Mouse (Mus musculus) c-Kit-positive CD71-positive TER-119-negative erythroid progenitor cells, embryonic 14.5 days (primary cell): ENCODE measurements around the gene Sumo1.
A peak's percentile ranks its signal among the peaks of the same experiment; 100 is the strongest.
"Not testable (repeated sequence)": the region's sequence is repeated elsewhere in the genome, so short reads cannot be mapped to it uniquely, and the experiment has no call there.

Experiments
- DNase-seq: peaks from one replicate; pipeline ENCODE4 v3.0.0-alpha.2; 2013; ENCODE audit warnings: low read depth

Gene Sumo1

DNA sequence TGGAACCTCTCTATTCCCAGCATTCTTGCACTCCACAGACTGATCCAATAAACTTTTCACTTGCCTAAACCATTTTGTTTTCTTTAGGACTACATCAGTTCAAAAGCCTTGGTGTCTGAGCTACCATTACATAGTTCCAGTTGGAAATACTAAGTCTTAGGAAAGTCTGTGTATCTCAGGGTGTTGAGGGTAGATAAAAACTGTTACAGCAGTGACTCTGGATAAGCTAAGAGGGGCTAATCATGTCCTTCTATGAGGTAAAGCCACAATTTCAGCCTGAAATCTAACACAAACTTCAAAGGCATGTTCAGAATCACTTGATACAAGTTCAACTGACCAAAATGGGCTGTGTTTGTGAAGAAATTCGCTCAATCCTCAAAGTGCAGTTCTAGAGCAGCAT lies 34.3 kb downstream of the Sumo1 start:
- no peak for DNase-seq

DNA sequence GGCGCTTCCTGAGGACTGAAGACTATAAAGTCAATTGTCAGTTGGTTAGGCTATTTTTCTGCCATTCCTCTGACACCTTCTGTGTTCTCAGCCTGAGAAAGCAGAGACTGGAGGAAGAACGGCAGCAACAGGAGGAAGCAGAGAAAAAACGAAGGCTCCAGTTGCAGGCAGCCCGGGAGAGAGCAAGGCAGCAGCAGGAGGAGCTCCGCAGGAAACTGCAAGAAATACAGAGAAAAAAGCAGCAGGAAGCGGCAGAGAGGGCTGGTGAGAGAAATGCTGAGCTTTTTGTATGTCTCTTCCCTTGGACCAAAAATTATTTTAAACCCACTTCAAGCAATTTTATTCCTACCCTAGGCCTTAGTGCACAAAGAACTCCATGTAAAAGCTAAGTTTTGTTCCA lies 37.6 kb downstream of the Sumo1 start:
- no peak for DNase-seq

DNA sequence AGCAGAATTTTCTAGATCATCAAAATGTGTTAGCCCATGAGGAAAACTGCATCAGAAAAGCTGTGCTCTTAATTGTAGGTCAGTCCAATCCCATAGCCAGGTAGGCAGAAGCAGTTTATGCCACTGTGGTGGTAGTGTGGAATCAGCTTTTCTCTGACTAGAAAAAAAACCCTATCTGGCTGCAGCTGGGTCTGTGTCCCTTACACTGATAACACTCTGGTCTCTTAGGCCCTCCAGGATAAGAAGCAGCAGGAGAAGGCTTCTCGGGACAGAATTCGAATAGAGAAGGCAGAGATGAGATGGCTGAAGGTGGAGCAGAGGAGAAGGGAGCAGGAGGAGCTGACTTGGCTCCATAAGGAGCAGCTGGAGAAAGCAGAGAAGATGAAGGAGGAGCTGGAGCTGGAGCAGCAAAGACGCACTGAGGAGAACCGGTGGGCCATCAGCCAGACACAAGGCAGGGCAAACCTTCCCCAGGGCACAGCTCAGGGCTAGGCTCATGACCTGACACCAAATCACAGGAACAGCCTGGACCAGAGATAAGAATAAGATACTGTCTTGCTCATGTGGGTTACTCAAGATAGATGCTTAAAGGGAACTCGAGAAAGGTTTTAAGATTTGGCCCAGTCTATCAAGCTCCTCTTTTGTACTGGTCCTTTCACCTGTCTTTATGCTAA lies 38.5 kb downstream of the Sumo1 start:
- no peak for DNase-seq

DNA sequence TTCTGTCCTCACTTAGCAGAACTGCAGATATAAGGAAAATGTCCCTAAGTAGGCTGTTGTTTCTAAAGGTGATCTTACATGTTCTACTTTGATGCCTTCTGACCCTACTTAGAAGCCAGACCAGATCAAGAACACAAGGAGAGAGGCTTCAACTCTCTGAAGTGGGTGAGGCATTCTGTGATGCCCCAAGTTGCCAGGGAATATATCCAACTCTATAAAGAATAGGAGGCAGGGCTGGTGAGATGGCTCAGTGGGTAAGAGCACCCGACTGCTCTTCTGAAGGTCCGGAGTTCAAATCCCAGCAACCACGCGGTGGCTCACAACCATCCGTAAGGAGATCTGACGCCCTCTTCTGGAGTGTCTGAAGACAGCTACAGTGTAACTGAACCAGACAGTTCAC lies 40.3 kb downstream of the Sumo1 start:
- DNase-seq: not testable (repeated sequence)

DNA sequence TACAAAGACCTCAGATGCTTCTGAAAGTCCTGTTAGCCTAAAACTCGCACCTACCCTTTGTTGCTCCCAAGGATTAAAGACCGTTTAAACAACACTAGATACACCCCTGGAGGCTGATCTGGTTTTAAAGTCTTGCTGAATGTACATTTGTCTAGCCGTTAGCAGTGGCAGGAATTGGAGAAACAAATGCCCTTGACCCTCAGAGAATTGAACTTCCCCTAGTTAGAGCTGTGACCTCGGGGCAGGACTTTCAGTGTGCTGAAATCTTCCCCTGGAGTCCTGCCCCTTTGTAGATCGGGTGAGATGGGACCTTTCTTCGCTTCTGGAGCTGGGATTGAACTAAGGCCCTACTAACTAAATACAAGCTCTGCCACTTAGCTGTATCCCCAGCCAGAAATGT lies 41.4 kb downstream of the Sumo1 start:
- DNase-seq: no peak

DNA sequence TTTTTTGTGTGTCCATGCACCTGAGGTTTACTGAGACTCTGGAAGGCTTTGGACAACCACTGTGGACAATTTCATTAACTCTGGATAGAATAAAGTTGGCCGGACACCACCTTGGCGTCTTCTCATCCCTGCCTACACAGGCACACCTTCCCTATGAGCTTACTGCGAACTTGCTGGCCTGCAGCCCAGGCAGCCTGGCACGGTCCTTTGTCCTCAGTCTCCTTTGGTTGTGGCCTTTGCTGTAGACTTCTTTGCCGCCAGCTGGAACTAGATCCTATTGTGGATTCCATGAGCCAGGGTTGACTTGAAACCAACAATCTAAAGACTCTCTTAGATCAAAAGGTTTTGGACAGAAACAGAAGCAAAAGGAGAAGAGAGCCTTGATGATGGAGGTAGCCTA lies 45.2 kb downstream of the Sumo1 start:
- no peak for DNase-seq

DNA sequence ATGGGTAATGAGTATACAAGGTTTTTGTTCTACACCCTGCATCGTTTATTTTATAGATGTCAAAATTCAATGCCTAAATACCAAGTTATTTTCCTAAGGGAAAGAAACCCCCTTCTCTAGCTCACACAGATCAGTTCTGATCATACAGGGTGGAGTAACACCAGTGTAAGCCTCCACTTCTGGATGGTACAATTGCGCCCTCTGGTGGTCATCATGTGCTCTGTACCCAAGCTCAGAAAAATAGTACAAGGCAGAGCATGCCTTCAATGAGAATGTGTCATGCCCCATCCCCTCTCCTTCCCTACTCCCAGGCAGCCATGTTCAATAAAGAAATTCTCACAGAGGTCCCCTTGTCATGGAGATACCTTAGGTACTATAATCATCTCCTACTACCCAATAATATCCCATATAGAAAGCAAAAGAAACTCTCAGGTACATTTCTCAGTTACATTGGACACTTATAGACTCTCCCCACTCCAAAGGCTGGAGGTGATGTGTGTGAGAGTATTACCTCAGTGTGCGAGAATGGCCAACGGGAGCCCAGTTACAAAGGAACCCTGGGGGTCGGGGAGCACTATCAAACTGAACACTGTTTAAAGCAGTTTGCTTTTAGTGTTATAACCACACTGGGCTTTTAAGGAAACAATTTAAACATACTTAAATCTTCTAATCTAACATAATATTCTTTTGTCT lies 47.2 kb downstream of the Sumo1 start:
- DNase-seq: peak; percentile 83

DNA sequence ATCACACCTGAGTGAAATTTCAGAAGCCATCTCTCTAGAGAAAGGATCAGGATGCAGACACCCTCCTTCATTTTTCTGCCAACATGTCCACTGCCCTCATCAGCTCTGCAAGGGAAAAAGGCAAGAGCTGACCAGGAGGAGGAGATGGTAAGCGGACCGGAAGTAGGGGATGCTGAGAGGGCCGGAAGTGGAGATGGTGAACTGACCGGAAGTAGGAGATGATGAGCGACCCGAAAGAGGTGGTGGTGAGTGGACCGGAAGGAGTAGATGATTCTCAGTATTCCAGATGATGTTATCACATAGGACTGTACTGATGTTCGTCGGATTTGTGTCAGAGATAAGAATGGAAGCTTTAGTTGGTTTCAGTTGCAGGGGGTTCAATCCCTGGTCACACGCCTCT lies 51.4 kb downstream of the Sumo1 start:
- DNase-seq: no peak

DNA sequence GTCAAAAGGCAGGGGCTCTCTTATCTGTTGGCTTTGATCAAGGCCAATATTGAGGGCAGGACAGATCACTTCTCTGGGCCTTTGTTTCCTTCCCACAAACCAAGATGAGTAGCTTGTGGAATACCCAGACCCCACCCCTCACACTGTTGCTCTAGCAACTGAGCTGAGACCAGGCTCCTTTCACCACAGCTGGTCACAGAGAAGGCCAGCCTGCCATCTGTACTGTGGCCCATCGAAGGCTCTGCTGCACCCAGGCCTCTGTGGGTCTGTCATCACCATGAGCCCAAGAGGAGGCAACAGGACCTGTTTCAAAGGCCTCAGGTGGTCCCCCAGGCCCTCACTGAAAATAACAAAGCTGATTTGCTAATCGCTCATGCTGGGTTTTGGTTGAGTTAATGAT lies 55.6 kb downstream of the Sumo1 start:
- DNase-seq: no peak

DNA sequence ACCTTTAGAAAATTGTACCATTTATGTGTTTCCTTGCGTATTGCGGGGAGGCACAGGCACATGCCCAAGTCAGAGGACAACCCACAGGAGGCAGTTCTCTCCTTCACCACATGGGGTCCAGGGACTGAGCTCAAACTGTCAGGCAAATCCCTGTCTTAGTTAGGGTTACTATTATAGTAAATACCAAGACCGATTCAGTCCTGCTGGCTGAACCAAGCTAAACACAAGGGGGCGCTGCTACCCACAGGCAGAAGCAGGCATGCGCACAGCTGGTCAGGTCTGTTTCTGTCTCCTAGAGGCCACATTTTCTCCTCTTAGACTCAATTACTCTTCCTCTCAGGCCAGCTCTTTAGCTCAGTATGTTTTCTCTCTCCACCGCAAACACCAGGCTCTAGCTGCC lies 56.8 kb downstream of the Sumo1 start:
- DNase-seq: peak; percentile 65

DNA sequence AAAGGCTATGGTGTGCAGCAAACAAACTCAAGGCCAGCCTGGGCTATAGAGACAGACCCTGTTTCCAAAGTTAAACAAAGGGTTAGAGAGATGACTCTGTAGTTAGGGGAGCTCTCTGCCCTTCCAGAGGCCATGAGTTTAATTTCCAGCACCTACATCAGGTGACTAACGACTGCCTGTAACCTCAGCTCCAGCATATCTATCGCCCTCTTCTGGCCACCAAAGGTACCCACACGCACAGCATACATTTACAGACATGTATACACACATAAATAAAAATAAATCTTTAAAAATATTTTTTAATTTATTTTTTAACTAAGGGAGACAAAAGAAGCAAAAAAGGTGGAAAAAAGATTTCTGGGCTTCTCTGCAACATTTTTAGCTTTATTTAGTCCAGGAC lies 59.7 kb downstream of the Sumo1 start:
- DNase-seq: no peak

DNA sequence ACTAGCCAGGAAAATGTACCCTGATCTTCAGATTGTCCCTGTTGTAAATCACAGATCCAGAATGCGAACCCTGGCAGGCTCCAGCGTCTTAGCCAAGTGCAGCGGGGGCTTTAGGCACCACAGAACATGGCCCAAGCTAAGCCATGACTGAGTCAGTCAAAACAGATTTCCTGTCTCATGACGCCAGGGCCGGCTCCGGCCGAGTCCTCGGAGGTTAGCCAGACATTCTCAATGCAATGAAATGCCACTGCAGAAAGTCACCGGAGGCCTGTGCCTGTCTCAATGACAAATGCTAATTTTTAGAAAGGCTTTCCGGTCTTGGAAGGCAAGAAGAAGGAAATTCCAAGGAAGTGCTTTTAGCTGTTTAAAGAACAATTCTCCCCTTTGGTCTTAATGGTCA lies 60.7 kb downstream of the Sumo1 start:
- no peak for DNase-seq

DNA sequence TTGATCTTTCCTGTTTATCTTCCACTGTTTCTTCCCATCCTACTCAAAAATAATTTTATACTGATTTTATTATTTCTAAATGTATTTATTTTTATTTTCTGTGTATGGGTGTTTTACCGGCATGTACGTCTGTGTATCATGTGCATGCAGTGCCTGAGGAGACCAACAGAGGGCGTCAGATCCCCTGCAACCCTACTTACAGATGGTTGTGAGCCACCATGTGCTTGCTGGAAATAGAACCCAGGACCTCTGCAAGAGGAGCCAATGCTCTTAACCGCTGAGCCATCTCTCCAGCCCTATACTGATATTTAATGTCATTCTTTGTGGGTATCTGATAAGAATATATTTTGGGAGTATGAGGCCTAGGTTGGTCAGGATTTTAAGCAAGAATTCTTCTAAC lies 61.2 kb downstream of the Sumo1 start:
- no peak for DNase-seq

DNA sequence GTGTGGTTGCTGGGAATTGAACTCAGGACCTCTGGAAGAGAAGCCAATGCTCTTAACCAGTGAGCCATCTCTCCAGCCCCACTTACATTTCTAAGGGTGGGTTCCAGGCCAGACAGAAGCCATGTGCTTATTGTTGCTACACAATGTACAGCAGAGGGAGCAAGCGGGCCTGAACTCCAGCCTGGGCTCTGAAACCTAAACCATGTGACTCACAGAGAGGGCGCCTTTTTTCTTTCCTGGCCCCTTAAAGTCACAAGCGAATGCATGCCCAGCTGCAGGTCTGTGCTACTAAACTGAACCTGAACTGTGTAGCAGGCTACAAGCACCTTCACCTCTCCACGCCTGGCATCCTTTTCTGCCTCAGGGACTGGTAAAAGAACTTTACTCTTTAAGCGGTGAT lies 61.7 kb downstream of the Sumo1 start:
- DNase-seq: no peak

DNA sequence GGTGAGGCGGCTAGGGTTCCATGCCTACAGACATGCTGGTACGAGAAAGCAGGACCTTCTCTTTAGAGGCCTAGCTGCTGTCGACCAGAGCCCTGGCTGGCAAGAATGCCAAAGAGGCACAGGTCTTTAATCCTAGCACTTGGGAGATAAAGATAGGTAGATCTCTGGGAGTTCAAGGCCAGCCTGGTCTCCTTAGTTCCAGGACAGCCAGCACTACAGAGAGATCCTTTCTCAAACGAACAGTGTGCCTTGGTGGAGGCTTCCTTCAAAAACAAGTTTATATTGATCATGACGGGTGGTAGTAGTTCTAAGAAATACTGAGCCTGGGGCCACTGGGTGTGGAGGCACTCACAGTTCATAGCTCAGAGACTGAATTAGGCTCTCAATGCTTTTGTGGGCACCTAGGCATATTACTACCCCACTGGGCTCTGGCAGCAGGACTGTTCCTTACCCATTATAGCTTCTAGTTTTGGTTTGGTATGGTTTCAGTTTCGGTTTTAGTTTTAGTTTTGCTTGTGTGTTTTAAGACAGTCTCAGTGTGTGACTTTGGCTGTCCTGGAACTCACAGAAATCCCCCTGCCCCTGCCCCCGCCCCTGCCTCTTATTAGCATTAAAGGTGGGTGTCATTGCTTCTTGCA lies 62.4 kb downstream of the Sumo1 start:
- no peak for DNase-seq

DNA sequence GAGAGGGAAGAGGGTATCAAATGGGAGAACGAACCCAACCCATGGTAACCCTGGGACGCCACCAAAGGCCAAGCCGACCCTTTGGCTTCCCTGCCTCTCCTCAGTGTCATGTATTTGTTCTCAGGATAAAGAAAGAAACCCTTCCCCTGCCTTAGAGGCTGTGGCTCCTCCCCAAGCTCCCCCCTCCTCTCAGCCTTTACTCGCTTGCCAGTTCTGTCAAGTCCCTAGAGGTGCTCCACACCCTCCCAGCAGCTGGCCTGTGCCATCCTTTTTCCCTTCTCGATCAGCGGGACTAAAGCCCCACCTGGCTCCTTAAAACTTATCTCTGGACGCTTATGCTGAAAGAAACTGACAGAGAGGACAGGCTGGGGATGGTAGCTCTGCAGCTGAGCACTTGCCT lies 63.6 kb downstream of the Sumo1 start:
- DNase-seq: no peak

DNA sequence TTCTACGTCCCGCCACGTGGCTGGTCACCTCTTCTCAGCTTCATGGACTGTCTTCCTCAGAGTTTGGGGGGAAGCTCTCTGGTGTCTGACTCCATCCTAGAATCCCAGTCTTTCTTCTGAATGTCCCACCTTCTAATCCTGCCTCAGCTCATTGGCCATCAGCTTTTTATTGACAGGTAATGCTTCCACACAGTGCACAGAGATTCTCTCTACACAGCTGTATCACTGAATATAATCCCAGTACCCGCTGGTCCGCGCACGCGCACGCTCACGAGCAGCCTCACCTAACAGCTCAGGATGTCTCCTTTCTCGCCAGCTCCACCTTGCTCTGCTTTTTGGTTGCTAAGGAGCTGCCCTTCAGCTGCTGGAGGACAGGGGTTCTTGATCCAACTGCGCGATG lies 64.2 kb downstream of the Sumo1 start:
- DNase-seq: no peak

DNA sequence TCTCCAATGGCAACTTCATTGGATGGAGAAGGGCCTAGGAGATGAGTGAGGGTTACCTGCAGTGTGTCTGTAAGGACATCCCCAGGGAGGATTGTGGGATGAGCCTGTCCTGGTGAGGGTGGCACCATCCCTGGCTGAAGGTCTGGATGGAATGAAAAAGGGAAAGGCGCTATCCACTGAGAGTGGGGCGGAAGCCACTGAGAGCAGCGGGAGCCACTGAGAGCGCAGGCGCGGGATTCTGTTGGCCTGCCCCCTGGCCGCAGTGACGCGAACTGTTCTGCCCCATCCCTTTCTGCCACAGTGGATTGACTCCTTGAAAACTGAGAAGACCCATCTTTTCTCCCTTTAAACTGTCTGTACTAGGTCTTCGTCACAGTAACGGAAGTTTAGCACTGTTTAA lies 66.7 kb downstream of the Sumo1 start:
- no peak for DNase-seq

DNA sequence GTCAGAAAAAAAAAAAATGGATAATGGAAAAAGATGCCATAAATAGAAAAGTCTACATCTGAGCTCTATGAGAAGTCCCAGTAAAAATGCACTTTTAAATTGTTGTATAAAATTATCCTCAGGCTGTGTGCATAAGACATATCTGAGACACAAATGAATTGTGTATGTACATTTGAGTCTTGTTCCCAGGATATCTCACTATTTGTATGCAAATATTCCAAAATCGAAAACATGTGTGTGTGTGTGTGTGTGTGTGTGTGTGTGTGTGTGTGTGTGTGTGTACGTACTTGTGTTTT lies 67.3 kb downstream of the Sumo1 start:
- no peak for DNase-seq

DNA sequence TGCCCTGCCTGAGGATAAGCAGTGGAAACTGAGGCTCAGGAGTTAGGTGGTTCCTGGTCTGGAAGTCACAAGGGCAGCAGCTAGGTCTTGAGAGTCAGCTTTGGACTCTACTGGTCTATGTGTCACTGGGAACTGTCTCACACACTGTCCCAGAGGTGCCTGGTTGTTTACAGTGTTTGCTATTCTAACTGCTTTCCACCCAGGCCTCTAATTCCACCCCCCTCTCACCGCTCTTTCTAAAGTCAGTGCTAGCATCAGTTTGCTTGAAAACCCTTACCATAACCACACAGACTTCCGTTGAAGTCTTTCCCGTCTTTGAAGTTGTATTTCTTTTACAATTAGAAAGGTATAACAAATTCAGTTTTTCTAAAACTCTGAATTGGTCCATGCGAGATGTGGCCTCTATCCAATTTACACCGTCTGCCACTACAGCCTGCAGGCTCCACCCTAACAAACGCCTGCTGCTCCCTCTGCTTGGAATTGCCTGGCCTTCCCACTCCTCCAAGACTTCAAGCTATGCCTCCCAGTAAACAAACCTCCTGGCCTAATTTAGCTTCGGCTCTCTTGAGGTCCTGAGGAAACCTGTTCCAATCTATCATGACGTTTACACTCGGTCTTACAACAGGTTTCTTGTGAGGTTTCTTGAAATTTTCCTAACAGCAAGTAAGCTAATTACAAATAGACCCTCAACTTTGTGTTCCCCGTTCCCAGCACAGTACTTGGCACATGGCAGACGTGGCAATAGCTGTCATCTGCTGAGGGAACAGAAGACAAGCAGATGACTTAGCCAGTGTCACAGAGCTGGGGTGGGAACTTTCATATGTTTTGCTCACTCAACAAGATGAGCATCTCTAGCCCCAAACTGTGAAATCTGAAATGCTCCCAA lies 67.9 kb downstream of the Sumo1 start:
- DNase-seq: no peak

DNA sequence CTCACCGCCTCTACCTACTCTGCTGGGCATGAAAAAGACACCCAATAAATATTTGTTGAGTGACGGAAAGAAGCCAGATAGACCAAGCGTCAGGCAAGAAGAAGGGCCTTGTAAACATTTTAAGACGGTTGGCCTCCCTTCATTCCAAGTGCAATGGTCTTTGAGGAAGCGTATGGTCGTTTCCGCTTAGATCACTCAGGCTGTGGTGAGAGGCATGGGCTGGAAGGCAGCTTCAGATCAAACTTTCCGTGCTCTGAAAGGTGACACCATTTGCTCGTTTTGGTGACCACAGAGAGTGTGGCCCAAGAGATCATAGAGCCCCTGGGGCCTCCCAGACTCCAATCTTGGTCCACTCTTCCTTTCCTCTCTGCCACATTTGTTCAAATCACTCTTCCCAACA lies 75.0 kb downstream of the Sumo1 start:
- DNase-seq: no peak

DNA sequence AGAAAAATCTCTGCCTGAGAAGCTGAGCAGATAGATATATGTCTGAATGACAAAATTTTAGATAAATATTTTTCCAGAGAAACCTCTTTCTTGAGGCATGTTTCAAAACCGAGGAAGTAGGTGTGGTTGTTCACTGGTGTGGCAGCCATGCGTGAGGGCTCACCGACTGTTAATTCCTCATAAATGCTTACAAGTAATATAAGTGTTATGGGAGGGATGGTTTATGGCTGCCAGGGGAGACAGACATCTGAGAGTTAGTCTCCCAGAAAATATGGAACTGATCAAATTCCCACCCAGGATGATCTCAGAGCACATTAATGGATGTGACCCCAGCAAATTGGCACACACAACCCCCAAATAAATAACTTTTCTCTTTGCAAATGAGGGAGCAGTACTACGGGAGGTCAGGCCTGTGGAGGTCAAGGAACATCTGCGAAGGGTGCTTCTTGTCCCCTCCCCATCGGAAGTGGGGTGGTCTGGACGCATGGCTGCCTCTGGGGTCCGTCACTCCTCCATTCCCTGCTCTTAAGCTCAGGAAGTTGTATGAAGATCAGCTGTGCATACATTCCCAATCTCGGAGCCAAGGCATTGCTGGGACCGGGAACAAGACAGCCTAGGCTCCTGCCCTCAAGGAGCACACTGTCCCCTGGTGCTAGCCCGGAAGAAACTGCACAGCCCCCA lies 75.9 kb downstream of the Sumo1 start:
- DNase-seq: no peak
